Mouse (Mus musculus): ENCODE measurements around the gene Ly6g6f.

Ly6g6f gene

DNA sequence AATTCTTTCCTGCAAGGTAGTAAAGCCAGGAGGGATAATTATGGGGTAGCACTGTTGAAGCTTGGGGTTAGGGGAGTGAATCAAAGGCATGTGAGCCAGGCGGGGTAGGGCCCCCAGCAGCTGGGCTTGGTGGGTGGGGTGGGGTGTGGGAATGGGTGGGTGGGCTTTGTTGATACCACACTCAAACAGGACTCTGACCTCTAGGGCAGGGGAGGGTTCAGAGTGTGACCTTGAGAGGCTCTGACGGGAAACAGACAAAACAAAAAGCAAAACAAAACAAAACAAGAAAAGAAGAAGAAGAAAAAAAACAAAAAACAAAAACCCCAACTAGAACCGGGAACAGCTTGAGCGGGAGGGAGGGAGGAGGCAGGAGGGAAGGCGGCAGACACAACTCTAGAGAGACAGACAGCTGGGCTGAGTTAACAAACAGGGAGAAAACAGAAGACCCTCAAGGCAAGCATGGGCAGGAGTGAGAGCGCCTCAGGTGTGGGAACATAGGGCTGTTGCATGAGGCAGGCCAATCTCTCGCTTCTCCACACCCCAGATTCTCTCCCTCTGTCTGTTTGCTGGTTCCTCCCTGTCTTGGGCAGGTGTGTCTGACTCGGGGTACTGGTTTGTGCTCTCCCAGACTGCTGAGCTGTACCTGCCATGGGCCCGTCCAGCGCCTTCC is 8.8 kb downstream of the Ly6g6f start, which contains the start of gene Ly6g6e:
Gene Ly6g6e (plus strand): TSS at position 396 of the 670 bp plus-strand sequence.
- ChIA-PET CTCF (interaction anchor here in 3 of 4 experiments (0.6 to 3.0 kb wide), 7 partner anchors 12 to 156 kb away, joined by 3 to 13 read pairs (median 4); partner anchors contain the start of gene Abhd16a (in 1 of the 3)), POLR2A (interaction anchor here in 3 of 4 experiments (0.6 to 3.0 kb wide), 59 partner anchors 9 to 1045 kb away, joined by 3 to 25 read pairs (median 4); partner anchors contain the start of genes Ddah2 (in 3 of the 3), Ly6g6f (in 3 of the 3), Abhd16a (in 2 of the 3) and Ddx39b (in 2 of the 3))

DNA sequence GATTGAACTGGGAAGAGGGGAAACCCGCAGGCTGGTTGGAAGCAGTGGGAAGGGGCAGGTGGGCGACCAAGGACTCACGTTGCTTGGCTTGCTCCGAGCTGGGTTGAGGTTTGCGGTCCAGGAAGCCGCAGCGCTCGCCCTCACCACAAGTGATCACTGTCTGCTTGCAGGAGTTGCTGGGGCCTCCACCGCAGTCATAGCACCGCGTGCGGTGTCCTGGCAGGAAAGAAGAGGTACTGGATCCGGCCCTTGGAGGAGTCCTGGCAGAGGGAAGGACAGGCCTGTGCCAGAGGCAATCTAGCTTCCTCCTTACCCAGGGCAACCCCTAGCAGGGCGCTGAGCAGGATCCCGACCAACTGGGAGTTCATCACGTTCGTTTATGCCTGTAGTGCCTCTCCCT is 11.3 kb downstream of the Ly6g6f start:
- POLR2A ChIA-PET = interaction anchor here (0.6 to 1.8 kb wide), 20 partner anchors 8 to 138 kb away, joined by 3 to 5 read pairs (median 4); partner anchors contain the start of genes Ddah2 (in 3 of the 4), Gpank1 (in 1 of the 4), Ly6g6c (in 1 of the 4) and Mpig6b (in 1 of the 4)
- CTCF ChIA-PET = interaction anchor here (0.6 to 1.7 kb wide), 5 partner anchors 10 to 200 kb away, joined by 3 to 6 read pairs (median 3); no protein-coding TSS in a partner anchor

DNA sequence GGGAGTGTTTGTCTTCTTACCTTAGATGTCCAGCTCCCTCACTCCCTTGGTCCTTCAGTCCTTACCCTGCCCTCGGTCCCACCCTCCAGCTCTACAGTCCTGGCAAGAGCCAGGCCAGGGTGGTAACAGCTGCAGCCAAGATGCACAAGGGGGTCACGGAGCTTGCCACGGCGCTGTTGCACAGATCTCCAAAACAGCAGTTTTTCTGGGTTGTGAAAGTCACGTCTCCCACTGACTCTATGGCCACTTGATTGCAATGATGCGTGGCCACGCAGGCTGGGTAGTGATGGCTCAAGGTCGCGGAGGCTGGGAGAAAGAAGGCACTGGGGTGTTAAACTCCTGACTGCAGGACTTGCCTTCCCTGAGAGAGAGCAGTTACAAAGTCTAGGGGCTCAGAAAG is 14.0 kb downstream of the Ly6g6f start:
- CTCF ChIA-PET = interaction anchor here in 1 of 4 experiments (0.7 to 1.1 kb wide), 3 partner anchors 9 to 23 kb away, joined by 3 to 4 read pairs (median 3); no protein-coding TSS in a partner anchor
- POLR2A ChIA-PET = interaction anchor here in 3 of 4 experiments (0.6 to 2.7 kb wide), 13 partner anchors 9 to 172 kb away, joined by 3 to 20 read pairs (median 3); partner anchors contain the start of genes Ddah2 (in 1 of the 3), Msh5 (in 1 of the 3) and Vars (in 1 of the 3)

DNA sequence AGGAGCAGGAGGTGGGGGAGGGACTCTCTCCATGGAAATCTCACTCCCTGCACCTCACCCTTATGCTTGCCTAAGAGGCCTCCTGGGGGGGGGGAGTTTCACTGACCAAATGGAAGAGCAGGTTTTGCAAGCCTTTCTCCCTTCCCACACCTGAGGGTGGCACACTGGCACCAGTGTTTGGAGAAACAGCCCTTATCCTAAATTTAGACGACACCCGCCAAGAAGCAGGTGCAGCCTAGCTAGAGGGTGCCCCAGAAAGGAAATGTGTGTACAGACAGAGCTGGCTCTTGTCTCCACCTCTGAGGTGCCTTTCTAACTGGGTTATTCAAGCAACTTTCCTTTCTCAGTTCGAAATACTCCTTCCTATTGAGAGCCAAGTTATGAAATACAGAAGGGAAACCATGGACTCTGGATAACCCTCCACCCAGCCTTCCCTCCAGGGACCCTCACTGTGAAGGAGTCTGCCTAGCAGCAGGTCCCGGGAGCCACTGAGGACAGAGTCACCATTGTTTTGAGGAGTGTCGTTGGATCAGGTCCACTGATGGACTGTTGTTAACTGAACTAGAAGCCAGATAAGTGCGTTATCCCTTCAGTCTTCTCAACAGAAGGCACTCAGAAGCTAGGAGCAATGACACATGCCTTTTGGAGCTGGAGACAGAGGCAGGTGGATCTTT is 14.7 kb downstream of the Ly6g6f start:
- ChIA-PET CTCF (interaction anchor here in 2 of 4 experiments (0.7 to 1.1 kb wide), 2 partner anchors 11 to 165 kb away, joined by 3 to 4 read pairs; no protein-coding TSS in a partner anchor), POLR2A (interaction anchor here in 3 of 4 experiments (0.6 to 2.7 kb wide), 9 partner anchors 10 to 450 kb away, joined by 3 to 20 read pairs (median 4); partner anchors contain the start of genes Ddah2 (in 1 of the 3) and Vars (in 1 of the 3))

DNA sequence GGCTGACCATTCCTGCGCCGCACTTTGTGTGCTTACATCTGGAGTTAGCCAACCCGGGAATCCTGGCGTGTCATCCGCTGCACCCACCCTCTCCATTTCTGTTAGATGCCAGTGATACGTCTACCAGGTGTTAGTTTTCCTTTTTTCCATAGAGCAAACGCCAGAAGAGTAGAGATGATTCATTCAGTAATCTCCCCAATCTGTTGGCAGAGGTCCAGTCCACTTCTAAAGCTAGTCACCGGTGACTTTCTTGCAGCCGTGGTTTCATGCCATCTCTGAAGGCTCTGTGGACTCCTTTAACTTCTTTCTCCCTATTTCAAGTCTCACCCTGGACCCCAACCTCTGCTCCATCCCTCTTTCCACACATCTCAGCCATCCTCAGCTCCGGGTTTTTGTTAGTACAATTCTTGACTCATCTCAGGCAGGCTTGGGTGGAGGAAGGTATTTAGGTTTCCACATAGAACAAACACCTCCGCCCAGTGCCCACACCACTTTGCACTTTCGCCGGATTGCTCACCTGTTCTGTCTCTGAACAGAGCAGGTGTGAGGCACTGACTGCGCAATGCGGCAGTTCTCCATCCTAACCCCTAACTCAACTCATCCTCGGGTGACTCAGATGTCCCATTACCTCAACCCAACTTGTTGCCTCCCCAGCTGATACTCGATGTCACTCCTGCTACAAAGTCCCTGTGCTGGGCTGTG is 17.0 kb downstream of the Ly6g6f start:
- ChIA-PET CTCF (no interaction called here), POLR2A (interaction anchor here in 3 of 4 experiments (0.6 to 2.2 kb wide), 4 partner anchors 9 to 122 kb away, joined by 3 to 5 read pairs (median 3); partner anchors contain the start of gene Ddah2 (in 1 of the 3))

DNA sequence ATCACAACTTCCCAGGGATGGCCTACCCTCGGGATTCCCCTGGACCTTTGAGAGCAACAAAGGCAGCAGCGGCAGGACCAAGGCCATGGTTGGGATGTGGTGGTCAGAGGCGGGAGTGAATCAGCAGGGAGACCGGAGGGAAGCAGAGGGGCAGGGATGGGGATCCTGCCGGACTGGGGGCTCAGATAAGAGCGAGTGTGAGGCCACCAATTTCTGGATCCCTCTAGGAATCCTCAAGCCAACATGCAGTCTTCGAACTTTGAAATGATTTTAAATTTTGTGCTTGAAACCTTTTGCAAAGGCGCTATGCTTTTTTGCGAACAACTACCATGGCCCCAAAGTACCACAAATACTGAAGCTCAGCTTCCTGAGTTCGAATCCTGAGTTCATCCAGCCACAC is 19.3 kb downstream of the Ly6g6f start, which contains the start of gene Mpig6b:
Gene Mpig6b (minus strand): TSS at position 101 of the 400 bp plus-strand sequence.
- ChIA-PET CTCF (interaction anchor here in 1 of 4 experiments (0.6 kb wide), 1 partner anchor 116 kb away, joined by 3 read pairs; no protein-coding TSS in a partner anchor), POLR2A (interaction anchor here in 3 of 4 experiments (0.8 to 1.4 kb wide), 3 partner anchors 8 to 19 kb away, joined by 3 to 5 read pairs (median 4); partner anchors contain the start of genes Ly6g6e (in 1 of the 3) and Msh5 (in 1 of the 3))

DNA sequence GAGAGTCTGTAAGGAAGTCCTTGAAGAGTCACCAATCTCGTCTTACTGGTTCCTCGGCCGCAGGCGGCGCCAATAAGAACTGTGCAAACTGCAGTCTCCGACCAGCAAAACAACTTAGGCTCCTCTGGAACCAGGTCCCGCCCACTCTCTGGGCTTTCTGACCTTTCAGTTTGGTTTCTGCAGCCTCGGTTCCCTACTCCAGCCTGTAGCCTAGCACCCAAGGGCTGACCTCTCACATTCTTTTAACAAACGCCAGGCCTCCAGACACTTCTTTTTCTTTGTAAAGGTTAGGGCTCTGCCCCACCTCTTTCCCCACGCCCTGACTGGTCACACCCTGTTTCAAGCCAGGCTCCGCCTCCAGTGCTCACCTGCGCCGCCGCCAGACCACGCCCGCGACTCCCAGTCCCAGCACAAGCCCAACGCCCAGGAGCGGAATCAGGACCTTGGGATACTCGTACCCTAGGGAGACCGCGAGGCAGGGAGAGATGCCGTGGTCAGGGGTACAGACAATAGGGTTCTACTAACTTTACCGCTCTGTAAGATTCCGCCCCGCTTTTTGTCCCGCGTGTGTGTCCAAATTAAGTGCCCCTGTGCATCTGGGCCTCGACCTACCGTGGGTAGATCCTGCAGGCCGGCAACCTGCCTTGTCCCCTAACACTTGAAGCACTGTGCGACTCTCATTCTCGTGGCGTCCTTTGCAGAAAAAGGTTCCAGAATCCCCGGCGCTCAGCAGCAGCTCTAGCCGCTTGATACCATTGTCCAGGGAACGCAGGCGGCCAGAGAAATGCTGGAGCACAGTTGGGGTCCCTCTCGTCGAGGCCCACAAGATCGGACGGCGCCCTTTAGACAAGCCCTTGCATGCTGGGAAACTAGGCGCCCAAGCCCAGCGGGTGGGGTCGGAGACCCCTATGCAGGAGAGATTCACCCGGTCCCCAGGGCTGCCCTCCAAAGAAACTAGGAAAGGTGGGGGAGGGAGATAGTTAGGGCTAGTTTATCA is 20.2 kb downstream of the Ly6g6f start, which contains the start of gene Ly6g6c:
Gene Ly6g6c (plus strand): TSS at position 438 of the 997 bp plus-strand sequence.
- POLR2A ChIA-PET = interaction anchor here in 3 of 4 experiments (0.8 to 2.0 kb wide), 8 partner anchors 9 to 176 kb away, joined by 3 to 16 read pairs (median 6); partner anchors contain the start of genes Ly6g6e (in 2 of the 3), Clic1 (in 1 of the 3), Ddx39b (in 1 of the 3) and Msh5 (in 1 of the 3)
- CTCF ChIA-PET = interaction anchor here in 3 of 4 experiments (0.6 to 1.2 kb wide), 5 partner anchors 9 to 104 kb away, joined by 3 to 4 read pairs (median 4); no protein-coding TSS in a partner anchor

DNA sequence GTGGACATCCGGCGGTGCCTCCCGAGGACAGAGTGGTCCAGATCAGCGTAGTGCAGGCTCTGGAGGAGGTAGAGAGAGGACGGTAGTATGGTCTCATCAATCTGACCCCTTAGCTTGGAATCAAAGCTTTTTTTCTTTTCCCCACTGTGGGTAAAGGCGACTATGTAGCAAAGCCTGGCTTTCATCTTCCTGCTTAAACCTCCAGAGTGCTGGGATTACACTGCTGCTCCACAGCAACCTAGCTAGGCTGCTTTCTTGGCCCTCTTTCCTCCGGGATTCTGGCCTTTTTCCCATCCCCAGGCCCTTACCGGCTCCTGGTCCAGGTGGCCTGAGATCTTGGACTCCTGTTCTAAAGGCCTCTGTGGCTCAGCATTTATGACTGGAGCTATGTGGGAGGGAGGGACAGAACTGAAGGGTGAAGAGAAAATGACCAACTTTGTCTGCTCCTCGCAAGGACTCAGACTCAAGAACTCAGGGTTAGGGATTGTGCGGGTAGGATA is 21.0 kb downstream of the Ly6g6f start:
- ChIA-PET POLR2A (interaction anchor here in 3 of 4 experiments (0.6 to 2.0 kb wide), 22 partner anchors 9 to 187 kb away, joined by 3 to 16 read pairs (median 4); partner anchors contain the start of genes Ly6g6e (in 2 of the 3), Msh5 (in 2 of the 3), Clic1 (in 1 of the 3) and Ddx39b (in 1 of the 3)), CTCF (interaction anchor here in 3 of 4 experiments (0.9 to 1.3 kb wide), 8 partner anchors 10 to 104 kb away, joined by 3 to 5 read pairs (median 4); partner anchors contain the start of genes Abhd16a (in 1 of the 3) and Msh5 (in 1 of the 3))

DNA sequence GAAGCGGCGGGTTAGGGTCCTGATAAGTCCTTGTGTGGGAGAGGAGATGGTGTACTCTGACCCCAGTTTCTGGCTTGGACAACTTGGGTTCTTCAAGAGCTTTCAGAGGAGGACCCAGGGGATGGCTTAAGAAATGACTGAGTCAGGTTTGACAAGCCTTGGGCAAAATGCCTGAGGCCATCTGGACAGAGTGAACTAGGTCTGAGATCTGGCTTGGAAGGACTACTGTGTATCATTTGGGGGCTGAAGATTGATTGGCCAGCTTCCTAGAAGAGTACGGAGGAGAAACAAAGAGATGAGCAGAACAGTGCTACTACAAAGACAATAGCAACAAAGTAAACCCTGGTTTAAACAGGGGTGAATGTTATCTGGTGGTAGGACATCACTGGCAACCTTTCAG is 21.9 kb downstream of the Ly6g6f start:
- ChIA-PET POLR2A (interaction anchor here in 2 of 4 experiments (0.5 to 5.6 kb wide), 20 partner anchors 10 to 188 kb away, joined by 3 to 82 read pairs (median 4); partner anchors contain the start of genes Clic1 (in 2 of the 2), Ly6g6e (in 2 of the 2), Msh5 (in 1 of the 2) and Sapcd1 (in 1 of the 2)), CTCF (interaction anchor here in 2 of 4 experiments (1.0 to 1.3 kb wide), 4 partner anchors 17 to 42 kb away, joined by 3 to 5 read pairs (median 4); partner anchors contain the start of genes Abhd16a (in 1 of the 2) and Msh5 (in 1 of the 2))

DNA sequence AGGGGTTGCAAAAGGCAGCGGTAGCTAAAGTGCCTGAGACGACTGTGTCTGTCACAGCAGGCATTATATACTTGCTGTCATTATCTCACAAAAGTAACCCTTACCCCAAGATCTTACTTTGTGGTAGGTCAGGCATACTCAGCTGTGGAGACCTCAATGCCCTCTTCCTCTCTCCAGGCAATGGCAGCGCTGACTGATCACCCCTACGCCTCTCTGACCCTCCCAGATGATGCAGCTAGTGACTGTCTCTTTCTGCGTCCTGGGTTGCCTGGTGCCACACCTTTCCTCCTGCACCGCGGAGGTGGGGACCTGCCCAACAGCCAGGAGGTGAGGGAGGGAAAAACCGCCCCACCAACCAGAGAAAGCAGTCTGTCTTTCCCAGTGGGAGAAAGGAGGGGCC is 24.1 kb downstream of the Ly6g6f start:
- CTCF ChIA-PET = interaction anchor here in 1 of 4 experiments (0.8 to 1.6 kb wide), 5 partner anchors 9 to 109 kb away, joined by 3 to 5 read pairs (median 4); no protein-coding TSS in a partner anchor
- POLR2A ChIA-PET = interaction anchor here (0.6 to 5.6 kb wide), 32 partner anchors 10 to 186 kb away, joined by 3 to 105 read pairs (median 4); partner anchors contain the start of genes Msh5 (in 3 of the 4), Clic1 (in 2 of the 4), Ddx39b (in 2 of the 4) and Ly6g6e (in 2 of the 4)

DNA sequence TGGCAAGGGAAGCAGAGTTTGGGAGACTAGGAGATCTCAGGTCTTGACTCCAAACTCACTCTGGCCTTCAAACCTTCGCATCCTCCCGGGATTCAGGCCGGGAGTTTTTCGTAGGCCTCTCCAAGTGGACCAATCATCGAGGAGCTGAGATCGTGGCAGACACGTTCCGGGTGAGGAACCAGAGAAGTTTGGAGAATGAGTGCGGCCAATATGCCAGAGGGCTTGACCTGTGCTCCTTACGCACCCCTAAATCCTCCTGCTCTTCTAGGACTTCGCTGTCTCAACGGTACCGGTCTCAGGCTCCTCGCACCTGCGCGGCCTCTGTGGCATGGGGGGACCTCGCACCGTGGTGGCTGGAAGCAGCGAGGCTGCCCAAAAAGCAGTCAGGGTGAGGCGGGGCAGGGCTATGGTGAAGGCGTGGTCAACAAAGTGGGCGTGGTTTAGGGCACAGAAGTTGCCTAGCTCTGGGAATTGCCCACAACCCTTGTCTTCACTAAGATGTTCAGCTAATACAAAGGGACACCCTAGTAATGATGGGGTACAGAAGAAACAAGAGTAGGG is 24.6 kb downstream of the Ly6g6f start:
- CTCF ChIA-PET = interaction anchor here in 2 of 4 experiments (0.8 to 1.6 kb wide), 9 partner anchors 9 to 108 kb away, joined by 3 to 6 read pairs (median 4); partner anchors contain the start of gene Msh5 (in 1 of the 2)
- POLR2A ChIA-PET = interaction anchor here in 3 of 4 experiments (0.6 to 5.6 kb wide), 29 partner anchors 9 to 187 kb away, joined by 3 to 105 read pairs (median 5); partner anchors contain the start of genes Msh5 (in 3 of the 3), Clic1 (in 2 of the 3), Ly6g6e (in 2 of the 3) and Csnk2b (in 1 of the 3)

DNA sequence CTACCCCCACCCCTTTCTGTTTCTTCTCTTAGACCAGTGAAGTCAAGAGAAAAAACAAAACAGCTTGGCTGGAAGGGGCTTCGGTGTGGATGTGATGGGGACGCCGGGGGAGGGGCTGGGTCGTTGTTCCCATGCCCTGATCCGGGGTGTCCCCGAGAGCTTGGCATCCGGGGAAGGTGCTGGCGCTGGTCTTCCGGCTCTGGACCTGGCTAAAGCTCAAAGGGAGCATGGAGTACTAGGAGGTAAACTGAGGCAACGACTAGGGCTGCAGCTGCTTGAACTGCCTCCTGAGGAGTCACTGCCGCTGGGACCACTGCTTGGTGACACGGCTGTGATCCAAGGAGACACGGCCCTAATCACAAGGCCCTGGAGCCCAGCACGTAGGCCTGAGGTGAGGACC is 25.3 kb downstream of the Ly6g6f start:
- ChIA-PET CTCF (interaction anchor here in 3 of 4 experiments (0.8 to 2.5 kb wide), 13 partner anchors 10 to 114 kb away, joined by 3 to 13 read pairs (median 5); partner anchors contain the start of genes Msh5 (in 2 of the 3) and Clic1 (in 1 of the 3)), POLR2A (interaction anchor here in 3 of 4 experiments (0.5 to 5.6 kb wide), 52 partner anchors 9 to 413 kb away, joined by 3 to 105 read pairs (median 5); partner anchors contain the start of genes Clic1 (in 3 of the 3), Msh5 (in 3 of the 3), Ddx39b (in 2 of the 3) and Ly6g6e (in 2 of the 3))

DNA sequence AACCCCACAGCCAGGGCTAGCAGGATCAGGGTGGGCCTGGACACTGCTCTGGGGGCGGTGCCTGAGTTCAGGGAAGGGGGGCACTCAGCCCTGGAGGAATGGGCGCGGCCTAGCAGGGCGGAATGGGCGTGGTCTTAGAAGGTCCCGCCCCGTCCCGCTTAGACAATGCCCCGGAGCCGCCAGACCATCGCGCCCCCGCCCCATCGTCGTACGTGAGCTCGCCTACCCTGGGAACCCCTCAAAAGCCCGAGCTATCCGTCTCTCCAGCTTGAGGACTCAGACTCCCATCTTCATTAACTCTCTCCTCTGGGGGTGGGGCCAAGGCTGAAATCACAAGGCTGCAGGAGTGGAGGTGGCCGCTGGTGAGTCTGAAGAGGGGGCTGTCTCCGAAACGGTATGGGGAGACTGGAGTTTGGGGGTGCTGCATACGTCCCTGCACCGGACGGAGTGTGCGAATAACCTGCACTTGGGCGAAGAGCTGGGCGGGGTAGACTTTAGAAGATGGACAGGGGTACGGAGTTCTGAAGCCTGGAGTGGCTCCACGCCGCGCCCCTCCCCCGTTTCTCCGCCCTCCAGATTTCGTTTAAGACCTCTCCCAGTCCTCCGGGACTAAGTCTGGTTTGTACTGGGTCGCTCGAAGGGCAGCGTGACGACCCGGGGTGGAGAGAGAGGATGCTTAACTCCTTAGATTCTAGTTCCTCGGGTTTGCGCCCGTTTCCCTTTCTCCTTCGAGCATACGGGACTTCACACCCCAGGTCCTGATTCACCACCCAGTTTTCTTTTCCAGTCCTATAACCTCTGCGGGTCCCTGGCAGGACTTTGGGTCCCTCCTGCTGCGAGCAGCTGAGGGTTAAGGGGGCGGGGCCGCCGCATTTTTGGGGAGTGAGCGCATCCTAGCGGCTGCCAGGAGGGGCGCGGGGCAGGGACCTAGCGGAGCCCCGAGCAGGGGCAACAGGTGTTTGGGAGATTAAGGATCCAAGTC is 26.2 kb downstream of the Ly6g6f start, which contains the start of gene Ddah2:
Gene Ddah2 (plus strand): TSS at position 125 of the 982 bp plus-strand sequence.
- ChIA-PET CTCF (interaction anchor here (0.5 to 2.5 kb wide), 23 partner anchors 9 to 728 kb away, joined by 3 to 13 read pairs (median 4); partner anchors contain the start of genes Abhd16a (in 1 of the 4), Clic1 (in 1 of the 4), Csnk2b (in 1 of the 4) and Gpank1 (in 1 of the 4)), POLR2A (interaction anchor here in 3 of 4 experiments (0.6 to 5.6 kb wide), 74 partner anchors 8 to 412 kb away, joined by 3 to 105 read pairs (median 4); partner anchors contain the start of genes Clic1 (in 3 of the 3), Ddx39b (in 3 of the 3), Ly6g6e (in 3 of the 3) and Msh5 (in 3 of the 3))
